Mouse (Mus musculus) E14TG2a.4 (cell line): ENCODE measurements around the gene Rplp2.
A peak's percentile ranks its signal among the peaks of the same experiment; 100 is the strongest.

Experiments used
- CTCF ChIP-seq: conservative IDR thresholded peaks from 2 replicates; pipeline ENCODE4 v1.5.1; 2014; ENCODE audit warnings: low read length
- POU5F1 ChIP-seq: IDR thresholded peaks from 2 replicates; pipeline ENCODE4 v1.6.1; 2014; ENCODE audit warnings: low read length, borderline replicate concordance

DNA sequence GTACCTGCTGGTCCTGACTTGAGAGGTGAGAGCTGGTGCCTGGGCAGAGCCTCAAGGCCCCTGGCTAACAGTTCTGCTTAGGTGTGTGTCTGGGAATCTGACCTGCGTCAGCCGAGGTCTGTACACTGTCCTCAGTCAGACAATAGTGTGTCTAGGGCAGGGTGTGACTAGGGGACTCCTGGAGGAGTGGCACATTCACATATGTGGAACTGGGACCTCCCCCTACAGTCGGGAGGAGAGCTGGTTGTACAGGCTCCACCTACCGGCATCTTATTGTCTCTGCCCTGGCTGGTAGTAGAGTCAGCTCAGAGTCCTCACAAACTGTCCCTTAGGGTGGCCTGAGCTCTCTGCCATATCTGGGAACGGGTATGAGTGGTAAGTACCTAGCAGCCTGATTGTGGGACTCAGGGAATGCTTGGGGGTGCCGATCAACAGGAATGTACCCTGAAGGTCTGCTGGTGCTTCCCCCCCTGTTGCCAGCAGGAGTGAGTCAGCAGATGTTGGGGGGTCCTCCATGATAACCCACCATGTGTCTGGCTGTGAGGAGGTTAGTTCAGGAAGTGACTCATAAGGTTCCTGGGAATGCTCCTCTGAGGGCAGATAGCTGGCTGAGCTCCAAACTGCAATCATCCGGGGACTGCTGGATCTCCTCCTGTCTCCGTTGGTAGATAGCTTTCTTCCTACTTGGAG is 21.5 kb downstream of the Rplp2 start:
- TF ChIP-seq CTCF (peak; percentile 22; the same call in 1 of the 2 replicates), POU5F1 (no peak)
